Mouse (Mus musculus): Measurements from ENCODE around the gene Lct. TPM values are rescaled to one million over a fixed set of nuclear protein-coding genes. Genes with fewer than 3 reads are reported as not detected.
"Not testable (repeated sequence)": the region's sequence is repeated elsewhere in the genome, so short reads cannot be mapped to it uniquely, and the experiment has no call there.

The Lct gene
- polyA plus RNA-seq, 1 experiment = 0.06 TPM

GRCm38 (mm10) chr1:128337708-128338320 lies 9.7 kb upstream of the Lct start:
- Histone ChIP-seq H3ac (ENCODE audit: control insufficient read depth, insufficient read length, low read depth) (no peak overlapping the region), H3K27me3 (ENCODE audit: control insufficient read depth, insufficient read depth, insufficient read length) (no peaks in the 10 kb centered on the region), H3K79me2 (ENCODE audit: control insufficient read depth, insufficient read depth) (no peaks in the 10 kb centered on the region), H3K36me3 (ENCODE audit: control insufficient read depth, insufficient read depth) (peaks cover 93% of the 10 kb centered on the region), H3K4me3 (ENCODE audit: insufficient read depth, poor library complexity, severe bottlenecking) (no peak overlapping the region), H3K79me3 (ENCODE audit: low read depth) (peaks cover 2% of the 10 kb centered on the region)
- no peak for TF ChIP-seq CEBPB (IDR thresholded peaks at IDR 0.05; ENCODE audit: low read depth)
- no peak for TF ChIP-seq CTCF (IDR thresholded peaks at IDR 0.05; ENCODE audit: control insufficient read depth, insufficient read depth, insufficient read length)
- no peak for TF ChIP-seq FOSL1 (IDR thresholded peaks at IDR 0.05; ENCODE audit: insufficient read depth, low read length, poor library complexity, severe bottlenecking)
- no peak for TF ChIP-seq MAX (IDR thresholded peaks at IDR 0.05)
- no peak for TF ChIP-seq MYOD1 (IDR thresholded peaks at IDR 0.05; ENCODE audit: control insufficient read depth, insufficient read length, low read depth)
- TF ChIP-seq MYOG (IDR thresholded peaks at IDR 0.05; ENCODE audit: control insufficient read depth, extremely low read depth, insufficient read length) = no peak
- no peak for TF ChIP-seq USF1 (IDR thresholded peaks at IDR 0.05; ENCODE audit: low read depth)

DNA sequence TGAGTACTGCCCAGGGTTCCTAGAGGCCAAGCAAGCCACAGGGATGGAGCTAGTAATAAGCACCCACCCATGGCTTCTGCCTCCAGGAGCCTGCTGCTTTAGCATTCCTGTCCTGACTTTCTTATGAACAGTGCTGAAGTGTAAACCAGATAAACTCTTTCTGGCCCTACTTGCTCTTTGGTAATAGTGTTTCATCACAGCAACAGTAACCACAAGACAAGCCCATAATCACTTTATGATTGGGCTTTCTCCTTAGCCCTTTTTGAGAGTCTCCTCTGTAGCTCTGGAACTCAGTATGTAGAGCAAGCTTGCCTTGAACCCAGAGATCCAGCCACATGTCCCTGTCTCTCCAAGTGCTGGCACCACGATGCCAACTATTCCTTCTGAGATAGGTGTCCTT lies 2.2 kb upstream of the Lct start:
- peaks cover 86% of the 10 kb centered on the region for H3K36me3 ChIP-seq (ENCODE audit: control insufficient read depth, insufficient read depth)
- no peak for TF ChIP-seq USF1 (IDR thresholded peaks at IDR 0.05; ENCODE audit: low read depth)
- no peak for TF ChIP-seq MAX (IDR thresholded peaks at IDR 0.05)
- no peak for TF ChIP-seq MYOD1 (IDR thresholded peaks at IDR 0.05; ENCODE audit: control insufficient read depth, insufficient read length, low read depth)
- no peak for TF ChIP-seq FOSL1 (IDR thresholded peaks at IDR 0.05; ENCODE audit: insufficient read depth, low read length, poor library complexity, severe bottlenecking)
- no peak for TF ChIP-seq CTCF (IDR thresholded peaks at IDR 0.05; ENCODE audit: control insufficient read depth, insufficient read depth, insufficient read length)
- no peak for TF ChIP-seq CEBPB (IDR thresholded peaks at IDR 0.05; ENCODE audit: low read depth)
- no peak for TF ChIP-seq MYOG (IDR thresholded peaks at IDR 0.05; ENCODE audit: control insufficient read depth, extremely low read depth, insufficient read length)

GRCm38 (mm10) chr1:128327165-128327564 lies 953 bp downstream of the Lct start:
- Histone ChIP-seq H3K27me3 (ENCODE audit: control insufficient read depth, insufficient read depth, insufficient read length) (no peaks in the 10 kb centered on the region), H3K36me3 (ENCODE audit: control insufficient read depth, insufficient read depth) (peaks cover 66% of the 10 kb centered on the region), H3K4me3 (ENCODE audit: insufficient read depth, poor library complexity, severe bottlenecking) (no peak overlapping the region)

More for the DNA sequence above, 2.2 kb upstream of the Lct start:
- no peaks in the 10 kb centered on the region for H3K79me3 ChIP-seq (ENCODE audit: low read depth)
- H3K4me3 ChIP-seq (ENCODE audit: insufficient read depth, poor library complexity, severe bottlenecking) = no peak overlapping the region
- H3K27me3 ChIP-seq (ENCODE audit: control insufficient read depth, insufficient read depth, insufficient read length) = no peaks in the 10 kb centered on the region
- H3K79me2 ChIP-seq (ENCODE audit: control insufficient read depth, insufficient read depth) = no peaks in the 10 kb centered on the region
- H3ac ChIP-seq (ENCODE audit: control insufficient read depth, insufficient read length, low read depth) = no peak overlapping the region

GRCm38 (mm10) chr1:128324776-128325175 lies 3.3 kb downstream of the Lct start:
- Histone ChIP-seq H3K79me2 (ENCODE audit: control insufficient read depth, insufficient read depth) (no peaks in the 10 kb centered on the region), H3K4me3 (ENCODE audit: insufficient read depth, poor library complexity, severe bottlenecking) (no peak overlapping the region)

More at GRCm38 (mm10) chr1:128327165-128327564, 953 bp downstream of the Lct start:
- Histone ChIP-seq H3K79me2 (ENCODE audit: control insufficient read depth, insufficient read depth) (no peaks in the 10 kb centered on the region), H3K79me3 (ENCODE audit: low read depth) (no peaks in the 10 kb centered on the region), H3ac (ENCODE audit: control insufficient read depth, insufficient read length, low read depth) (no peak overlapping the region)
- TF ChIP-seq MAX (IDR thresholded peaks at IDR 0.05) (no peak), CEBPB (IDR thresholded peaks at IDR 0.05; ENCODE audit: low read depth) (no peak)

DNA sequence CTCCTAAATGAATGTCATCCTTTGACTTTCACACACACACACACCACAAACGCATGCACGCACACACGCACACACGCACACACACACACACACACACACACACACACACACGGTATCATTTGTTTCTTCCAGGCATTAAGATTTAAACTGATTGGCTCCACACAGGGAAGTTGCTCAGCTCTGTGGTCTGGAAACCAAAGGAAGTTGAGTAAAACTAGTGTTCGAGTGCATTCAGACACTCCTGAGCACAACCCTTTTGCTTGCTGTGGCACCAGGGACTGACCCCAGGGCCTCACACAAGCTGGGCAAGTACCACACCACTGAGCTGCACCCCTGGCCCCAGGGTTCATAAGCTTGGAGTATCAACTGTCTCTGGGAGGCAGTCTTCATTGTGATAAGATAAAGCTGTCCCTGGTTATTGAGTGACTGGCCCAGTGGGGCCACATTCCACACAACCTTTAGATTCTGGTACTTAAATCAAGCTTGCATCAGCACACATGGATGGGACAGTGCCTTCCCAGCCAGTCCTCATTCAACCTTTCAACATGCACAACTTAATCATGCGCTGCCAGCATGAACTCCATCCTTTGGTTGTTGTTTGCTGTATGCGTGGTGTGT lies 5.0 kb downstream of the Lct start:
- H3K36me3 ChIP-seq (ENCODE audit: control insufficient read depth, insufficient read depth) = peaks cover 28% of the 10 kb centered on the region
- H3K4me3 ChIP-seq (ENCODE audit: insufficient read depth, poor library complexity, severe bottlenecking) = no peak overlapping the region
- TF ChIP-seq FOSL1 (IDR thresholded peaks at IDR 0.05; ENCODE audit: insufficient read depth, low read length, poor library complexity, severe bottlenecking) (no peak), CTCF (IDR thresholded peaks at IDR 0.05; ENCODE audit: control insufficient read depth, insufficient read depth, insufficient read length) (no peak), MYOG (IDR thresholded peaks at IDR 0.05; ENCODE audit: control insufficient read depth, extremely low read depth, insufficient read length) (no peak), MYOD1 (IDR thresholded peaks at IDR 0.05; ENCODE audit: control insufficient read depth, insufficient read length, low read depth) (no peak), CEBPB (IDR thresholded peaks at IDR 0.05; ENCODE audit: low read depth) (no peak), USF1 (IDR thresholded peaks at IDR 0.05; ENCODE audit: low read depth) (no peak), MAX (IDR thresholded peaks at IDR 0.05) (no peak)
- no peaks in the 10 kb centered on the region for H3K27me3 ChIP-seq (ENCODE audit: control insufficient read depth, insufficient read depth, insufficient read length)
- H3K79me3 ChIP-seq (ENCODE audit: low read depth) = no peaks in the 10 kb centered on the region
- no peaks in the 10 kb centered on the region for H3K79me2 ChIP-seq (ENCODE audit: control insufficient read depth, insufficient read depth)
- H3ac ChIP-seq (ENCODE audit: control insufficient read depth, insufficient read length, low read depth) = no peak overlapping the region

More at GRCm38 (mm10) chr1:128324776-128325175, 3.3 kb downstream of the Lct start:
- peaks cover 44% of the 10 kb centered on the region for H3K36me3 ChIP-seq (ENCODE audit: control insufficient read depth, insufficient read depth)
- H3K27me3 ChIP-seq (ENCODE audit: control insufficient read depth, insufficient read depth, insufficient read length) = no peaks in the 10 kb centered on the region
- no peak overlapping the region for H3ac ChIP-seq (ENCODE audit: control insufficient read depth, insufficient read length, low read depth)
- TF ChIP-seq CTCF (IDR thresholded peaks at IDR 0.05; ENCODE audit: control insufficient read depth, insufficient read depth, insufficient read length) (no peak), FOSL1 (IDR thresholded peaks at IDR 0.05; ENCODE audit: insufficient read depth, low read length, poor library complexity, severe bottlenecking) (no peak)
- H3K79me3 ChIP-seq (ENCODE audit: low read depth) = no peaks in the 10 kb centered on the region

DNA sequence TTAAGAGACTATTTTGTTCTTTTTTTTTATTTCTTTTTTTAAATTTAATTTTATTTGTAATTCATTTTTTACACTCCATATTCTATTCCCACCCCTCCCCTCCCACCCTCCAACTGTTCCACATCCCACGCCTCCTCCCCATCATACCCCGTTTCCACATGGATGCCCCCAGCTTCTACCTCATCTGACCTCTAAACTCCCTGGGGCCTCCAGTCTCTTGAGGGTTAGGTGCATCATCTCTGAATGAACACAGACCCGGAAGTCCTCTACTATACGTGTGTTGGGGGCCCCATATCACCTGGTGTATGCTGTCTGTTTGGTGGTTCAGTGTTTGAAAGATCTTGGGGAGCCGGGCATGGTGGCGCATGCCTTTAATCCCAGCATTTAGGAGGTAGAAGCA lies 8.9 kb downstream of the Lct start:
- not testable (repeated sequence) for H3ac ChIP-seq (ENCODE audit: control insufficient read depth, insufficient read length, low read depth); H3K36me3 ChIP-seq (ENCODE audit: control insufficient read depth, insufficient read depth); H3K4me3 ChIP-seq (ENCODE audit: insufficient read depth, poor library complexity, severe bottlenecking); H3K27me3 ChIP-seq (ENCODE audit: control insufficient read depth, insufficient read depth, insufficient read length); H3K79me2 ChIP-seq (ENCODE audit: control insufficient read depth, insufficient read depth); H3K79me3 ChIP-seq (ENCODE audit: low read depth)

Data from C2C12 (cell line).